Mouse (Mus musculus) cortical plate, adult 2 months (tissue): Measurements from ENCODE around the gene Kat8. TPM values are rescaled to one million over a fixed set of nuclear protein-coding genes. Genes with fewer than 3 reads are reported as not detected.

ENCODE experiments used
- H3K27ac ChIP-seq: fragments of 200-500 bp; 2 replicates; pipeline ENCODE4 v1.5.1; 2012; ENCODE audit warnings: low read length, control low read depth, inconsistent platforms; ENCODE audit not compliant: insufficient read depth
- H3K4me1 ChIP-seq: fragments of 200-500 bp; 2 replicates; pipeline ENCODE4 v1.6.1; 2011; ENCODE audit warnings: low read length; ENCODE audit not compliant: control insufficient read depth, insufficient read depth
- H3K4me3 ChIP-seq: fragments of 200-500 bp; 2 replicates; pipeline ENCODE4 v1.5.1; 2011; ENCODE audit warnings: mild to moderate bottlenecking, low read length, control low read depth; ENCODE audit not compliant: insufficient read depth
- CTCF ChIP-seq: fragments of 200-500 bp; IDR thresholded peaks from 2 replicates; pipeline ENCODE4 v1.5.1; 2011; ENCODE audit warnings: mild to moderate bottlenecking, control low read depth, low read length; ENCODE audit not compliant: insufficient read depth; ENCODE audit errors: extremely low read depth
- POLR2A ChIP-seq: fragments of 200-500 bp; IDR thresholded peaks from 2 replicates; pipeline ENCODE4 v1.6.1; 2011; ENCODE audit warnings: mild to moderate bottlenecking, low read length, control low read depth; ENCODE audit not compliant: insufficient read depth; ENCODE audit errors: extremely low read depth
- polyA plus RNA-seq: library from polyadenylated mRNA; depleted of rRNA; stranded (reverse); fragments of >200 nt; gene quantifications from 2 replicates; pipeline ENCODE4 v1.2.3, GENCODE M21; 2012; rRNA removed

Kat8 gene
- polyA plus RNA-seq = 39.1 and 44.1 TPM in 2 replicates

DNA sequence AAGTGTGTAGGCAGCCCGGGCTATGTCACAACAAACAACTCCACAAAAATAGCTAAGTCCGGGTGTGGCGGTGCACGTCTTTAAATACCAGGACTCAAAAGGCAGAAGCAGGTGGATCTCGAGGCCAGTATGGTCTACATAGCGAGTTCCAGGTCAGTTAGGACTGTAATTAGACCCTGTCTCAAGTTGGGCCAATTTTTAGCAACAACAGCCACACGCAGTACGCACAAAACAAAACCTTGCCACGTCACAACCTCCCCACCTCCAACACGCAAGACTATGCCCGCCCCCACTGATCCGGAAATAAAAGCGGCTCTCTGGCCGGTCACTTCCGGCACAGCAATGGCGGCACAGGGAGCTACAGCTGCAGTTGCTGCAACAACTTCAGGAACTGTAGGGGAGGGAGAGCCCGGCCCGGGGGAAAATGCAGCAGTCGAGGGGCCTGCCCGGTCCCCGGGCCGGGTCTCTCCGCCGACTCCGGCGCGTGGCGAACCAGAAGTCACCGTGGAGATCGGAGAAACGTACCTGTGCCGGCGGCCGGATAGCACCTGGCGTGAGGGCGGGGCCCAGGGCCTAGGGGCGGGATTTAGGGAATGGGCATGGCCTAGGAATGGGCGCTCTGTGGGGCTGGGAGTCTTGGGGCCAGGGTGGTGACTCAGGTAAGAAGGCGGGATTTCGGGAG, at the start of gene Kat8:
Kat8 (plus strand) TSS at position 327 of the 682 bp plus-strand sequence.
- no peaks in the 10 kb centered on the region for H3K4me1 ChIP-seq
- TF ChIP-seq POLR2A (peak; percentile 89), CTCF (no peak)
- peak within 1 kb of the TSS; percentile 85 for H3K27ac ChIP-seq
- H3K4me3 ChIP-seq = peak within 1 kb of the TSS; percentile 39

DNA sequence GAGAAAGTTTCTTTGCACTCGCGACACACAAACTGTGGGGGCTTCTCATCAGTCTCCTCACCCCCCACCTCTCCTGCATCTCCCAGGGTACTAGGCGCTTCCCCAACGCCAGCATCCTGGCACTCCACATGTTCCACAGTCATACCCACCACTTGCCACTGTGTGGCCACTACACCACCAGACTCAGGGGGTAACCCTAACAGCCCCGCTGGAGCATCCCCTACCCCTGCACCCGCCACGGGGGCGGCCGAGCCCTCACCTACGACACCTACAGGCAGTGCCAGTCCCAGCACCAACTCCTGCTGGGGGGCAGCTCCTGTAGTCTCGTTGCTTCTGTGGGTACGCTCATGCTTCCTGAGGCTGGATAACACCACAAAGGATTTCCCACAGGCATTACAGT, 45.9 kb upstream of the Kat8 start:
- H3K4me1 ChIP-seq = peaks cover 4% of the 10 kb centered on the region
- no peak overlapping the region for H3K4me3 ChIP-seq
- TF ChIP-seq POLR2A (no peak), CTCF (no peak)
- no peak overlapping the region for H3K27ac ChIP-seq

DNA sequence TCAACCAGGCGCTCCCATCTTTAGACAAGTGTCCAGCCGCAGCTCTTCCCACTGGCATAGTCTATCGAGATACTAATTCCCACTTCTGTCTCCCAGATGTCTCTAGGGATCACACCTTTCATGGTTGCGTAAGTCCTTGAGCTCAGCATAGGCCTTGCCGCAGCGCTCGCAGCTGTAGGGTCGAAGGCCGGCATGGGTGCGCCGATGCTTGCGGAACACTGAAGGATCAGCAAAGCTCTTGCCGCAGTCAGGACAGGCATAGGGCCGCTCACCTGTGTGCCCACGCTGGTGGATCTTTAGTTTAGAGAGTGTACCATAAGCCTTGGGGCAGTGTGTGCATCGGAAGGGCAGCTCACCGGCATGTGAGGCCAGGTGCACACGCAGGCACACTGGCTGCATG, 44.7 kb upstream of the Kat8 start:
- peaks cover 4% of the 10 kb centered on the region for H3K4me1 ChIP-seq
- TF ChIP-seq POLR2A (no peak), CTCF (no peak)
- H3K4me3 ChIP-seq = no peak overlapping the region
- H3K27ac ChIP-seq = no peak overlapping the region

DNA sequence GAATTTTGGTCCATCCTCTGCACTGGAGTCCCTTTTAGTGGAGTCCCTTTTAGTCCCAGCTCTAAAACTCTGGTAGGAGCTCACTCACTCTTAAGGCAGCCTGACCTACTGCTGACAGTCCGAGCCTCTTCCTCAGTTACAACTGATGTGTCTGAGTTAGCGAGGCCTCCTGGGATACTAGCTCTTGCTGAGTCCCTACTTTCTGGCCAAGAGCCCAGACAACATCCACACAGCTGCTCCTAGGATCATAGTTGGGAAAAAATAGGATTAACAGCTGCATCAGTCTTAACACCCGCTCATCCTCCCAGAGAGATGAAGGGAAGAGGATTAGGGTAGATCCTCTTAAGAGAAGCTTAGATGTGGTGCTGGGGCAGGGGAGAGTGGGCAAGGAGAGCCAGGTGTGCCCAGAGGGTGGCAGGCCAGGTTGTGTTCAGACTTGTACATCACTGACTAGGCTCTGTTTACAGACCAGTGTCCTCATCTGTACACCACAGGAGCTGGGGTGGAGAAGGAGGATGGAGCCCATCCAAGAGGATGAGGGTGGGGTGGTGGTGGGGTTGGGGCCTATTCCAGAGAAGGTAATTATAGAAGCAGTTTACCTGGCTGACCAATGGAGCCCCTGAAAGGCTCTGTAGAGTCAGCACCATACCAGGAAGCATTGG, 43.0 kb upstream of the Kat8 start:
- Histone ChIP-seq H3K4me3 (no peak overlapping the region), H3K27ac (no peak overlapping the region), H3K4me1 (peaks cover 4% of the 10 kb centered on the region)
- TF ChIP-seq CTCF (no peak), POLR2A (no peak)

DNA sequence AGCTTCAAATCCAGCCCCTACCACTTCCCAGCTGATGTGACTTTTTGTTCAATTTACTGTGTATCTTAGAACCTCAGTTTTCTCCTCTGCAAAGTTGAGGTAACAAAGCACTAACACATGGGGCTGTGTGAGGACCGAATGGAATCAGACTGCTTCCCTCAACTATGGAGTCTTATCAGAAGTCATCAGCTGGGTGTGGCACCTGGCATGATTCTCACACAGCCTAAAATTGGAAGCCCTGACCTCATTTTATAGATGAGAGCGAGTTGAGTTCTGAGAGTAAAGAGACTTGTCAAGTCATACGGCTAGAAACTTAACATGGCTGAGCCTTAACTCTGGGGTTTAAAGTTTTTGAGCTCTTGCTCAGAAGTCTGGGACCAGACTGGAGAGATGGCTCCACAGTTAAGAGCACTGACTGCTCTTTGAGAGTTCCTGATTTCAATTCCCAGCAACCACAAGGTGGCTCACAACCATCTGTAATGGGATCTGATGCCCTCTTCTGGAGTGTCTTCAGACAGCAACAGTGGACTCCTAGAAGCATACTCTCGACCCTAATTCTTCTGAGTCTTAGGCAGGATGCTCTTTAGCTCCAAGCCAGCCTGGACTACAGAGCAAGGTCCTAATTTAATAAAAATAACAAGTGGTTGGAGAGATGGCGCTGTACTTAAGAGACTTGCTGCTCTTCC, 42.0 kb upstream of the Kat8 start:
- H3K27ac ChIP-seq = no peak overlapping the region
- H3K4me3 ChIP-seq = no peak overlapping the region
- peaks cover 4% of the 10 kb centered on the region for H3K4me1 ChIP-seq
- TF ChIP-seq POLR2A = no peak
- no peak for TF ChIP-seq CTCF

DNA sequence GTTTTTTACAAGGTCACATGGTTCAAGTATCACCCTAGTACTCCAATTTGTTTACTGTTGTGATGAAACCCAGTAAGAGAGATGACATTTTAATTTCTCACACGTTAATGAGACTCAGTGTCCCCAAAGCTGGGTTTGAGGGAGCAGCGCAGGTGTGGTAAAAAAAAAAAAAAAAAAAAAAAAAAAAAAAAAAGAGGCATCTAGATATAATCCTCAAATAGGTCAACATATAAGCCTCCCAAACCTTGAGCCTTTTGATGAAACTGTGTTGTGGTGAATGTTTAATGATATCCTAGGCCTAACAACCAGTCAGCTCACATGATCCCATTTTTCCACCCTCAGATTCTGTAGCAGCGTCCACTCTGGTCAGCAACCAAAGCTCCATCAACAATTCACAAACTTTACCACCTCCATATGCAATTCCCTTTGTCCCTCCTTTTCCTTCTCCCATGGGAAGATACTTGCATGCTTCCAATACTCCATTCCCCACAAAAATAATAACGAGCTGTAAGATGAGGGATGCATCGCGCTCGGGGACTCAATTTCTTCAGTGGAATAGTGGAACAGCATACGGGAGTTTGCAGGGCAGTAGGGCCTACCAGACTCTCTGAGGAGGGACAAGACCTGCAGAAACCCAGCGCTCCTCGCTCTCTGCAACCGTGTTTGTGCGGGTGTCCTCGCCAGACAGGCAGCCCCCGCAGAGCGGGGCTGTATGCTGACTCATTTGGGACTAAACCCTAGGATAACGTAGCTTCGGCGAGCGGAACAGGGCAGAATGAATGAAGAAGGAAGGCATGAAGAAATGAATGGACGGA, 37.3 kb upstream of the Kat8 start:
- Histone ChIP-seq H3K4me3 (peak overlapping the region; percentile 55), H3K27ac (no peak overlapping the region), H3K4me1 (peaks cover 2% of the 10 kb centered on the region; the same call in 1 of the 2 replicates)
- TF ChIP-seq CTCF (no peak), POLR2A (no peak)

DNA sequence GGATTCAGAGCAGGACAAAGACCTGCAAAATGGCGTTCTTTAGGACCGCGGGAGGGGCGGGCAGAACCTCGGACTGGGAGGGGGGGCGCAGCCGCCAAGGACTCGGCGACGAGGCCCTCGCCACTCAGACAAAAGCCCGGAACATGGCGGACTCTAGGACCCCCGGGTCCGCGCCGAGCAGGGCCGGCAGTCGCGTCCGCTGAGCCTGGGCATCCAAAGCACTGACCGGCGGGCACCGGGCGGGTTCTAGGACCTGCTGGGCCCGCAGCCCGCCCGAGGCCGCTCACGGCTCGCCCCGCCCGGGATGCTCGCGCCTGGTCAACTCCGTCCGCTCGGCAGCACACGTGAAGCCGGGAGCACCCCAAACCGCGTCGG, 36.7 kb upstream of the Kat8 start:
- TF ChIP-seq POLR2A = no peak
- no peak for TF ChIP-seq CTCF
- peak overlapping the region; percentile 55 for H3K4me3 ChIP-seq
- H3K27ac ChIP-seq = peak overlapping the region; percentile 88
- H3K4me1 ChIP-seq = peaks cover 2% of the 10 kb centered on the region; the same call in 1 of the 2 replicates

DNA sequence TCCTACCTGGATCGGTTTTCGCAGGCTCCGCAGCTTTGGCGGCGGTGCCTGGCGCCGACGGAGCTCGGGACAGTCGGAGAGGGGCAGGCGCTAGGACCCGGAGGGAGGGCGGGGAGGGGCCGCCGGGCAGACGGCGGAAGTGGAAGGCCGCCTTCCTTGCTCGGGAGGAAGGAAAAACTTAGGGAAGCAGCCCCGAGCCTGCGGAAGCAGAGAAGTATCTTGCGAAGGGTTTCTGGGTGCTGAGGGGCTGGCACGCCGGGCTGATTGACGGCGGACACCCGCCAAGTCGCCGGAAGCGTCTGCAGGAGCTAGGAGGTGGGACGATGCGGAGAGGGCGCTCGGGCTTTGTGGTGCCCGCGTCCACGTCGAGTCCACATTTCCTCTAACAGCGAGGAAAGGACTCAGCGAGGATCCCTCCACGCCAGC, 36.3 kb upstream of the Kat8 start, which contains the start of gene Zfp646:
Zfp646 (plus strand) TSS at position 181 of the 426 bp plus-strand sequence.
- TF ChIP-seq CTCF (no peak), POLR2A (peak; percentile 46; the same call in 1 of the 2 replicates)
- H3K4me1 ChIP-seq = peaks cover 2% of the 10 kb centered on the region; the same call in 1 of the 2 replicates
- peak within 1 kb of the TSS; percentile 88 for H3K27ac ChIP-seq
- peak within 1 kb of the TSS; percentile 55 for H3K4me3 ChIP-seq

DNA sequence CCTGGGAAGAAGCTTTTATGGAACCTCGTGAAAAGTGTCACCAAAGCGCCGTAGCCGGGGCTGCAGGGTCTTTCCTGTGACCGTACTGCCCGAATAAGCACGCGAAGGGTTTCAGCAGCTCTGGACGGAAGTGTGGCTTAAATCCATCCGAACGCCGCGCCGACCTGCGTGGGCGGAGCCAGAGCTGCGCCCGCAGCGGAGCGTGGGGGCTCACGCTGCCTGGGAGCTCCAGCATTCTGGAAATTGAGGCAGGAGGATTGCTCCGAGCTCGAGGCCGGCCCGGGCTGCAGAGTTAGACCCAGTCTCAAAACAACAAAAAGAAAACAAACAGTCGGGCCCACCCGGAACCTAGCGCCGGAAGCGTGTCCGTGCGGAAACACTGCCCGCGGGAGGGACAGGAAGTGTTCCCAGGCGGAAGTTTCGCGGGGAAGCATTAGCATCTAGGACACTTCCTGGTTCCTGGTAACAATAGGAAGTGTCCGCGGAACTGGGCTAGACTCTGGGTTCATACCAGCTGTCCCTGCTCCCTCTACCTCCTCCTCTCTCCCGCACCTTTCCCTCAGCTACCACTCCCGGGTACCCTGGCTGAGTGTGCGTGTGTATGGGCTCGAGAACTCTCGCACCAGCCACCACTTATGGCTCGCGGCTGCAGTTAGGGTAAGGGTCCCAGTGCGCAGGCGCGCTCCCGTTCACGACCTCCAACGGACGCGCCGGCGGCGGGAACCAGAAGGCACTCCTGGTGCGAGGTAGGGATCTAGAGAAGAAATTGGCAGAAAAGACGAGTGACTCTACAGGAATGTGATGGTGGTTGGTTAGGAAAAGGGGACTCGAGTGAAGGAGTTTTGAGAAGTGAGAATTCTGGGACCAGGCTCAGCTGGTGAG, 35.6 kb upstream of the Kat8 start, which contains the start of gene Zfp668:
Zfp668 (minus strand) TSS at position 362 of the 882 bp plus-strand sequence.
- peak within 1 kb of the TSS; percentile 88 for H3K27ac ChIP-seq
- peak within 1 kb of the TSS; percentile 55 for H3K4me3 ChIP-seq
- TF ChIP-seq POLR2A (peak; percentile 61), CTCF (no peak)
- peaks cover 2% of the 10 kb centered on the region; the same call in 1 of the 2 replicates for H3K4me1 ChIP-seq
